Mouse (Mus musculus) Muller cell, postnatal 12 days (primary cell): ENCODE data around the gene Lefty1.
"Not testable (repeated sequence)": the region's sequence is repeated elsewhere in the genome, so short reads cannot be mapped to it uniquely, and the experiment has no call there.

ENCODE experiments used
- DNase-seq: peaks from one replicate; pipeline ENCODE4 v3.0.0-alpha.2; 2015; ENCODE audit errors: inconsistent ontology term

Lefty1 gene

GRCm38 (mm10) chr1:180922273-180923048 lies 12.4 kb upstream of the Lefty1 start:
- DNase-seq = no peak

- DNase-seq = no peak
Observed at GRCm38 (mm10) chr1:180924737-180925136, 10.1 kb upstream of the Lefty1 start.

DNA sequence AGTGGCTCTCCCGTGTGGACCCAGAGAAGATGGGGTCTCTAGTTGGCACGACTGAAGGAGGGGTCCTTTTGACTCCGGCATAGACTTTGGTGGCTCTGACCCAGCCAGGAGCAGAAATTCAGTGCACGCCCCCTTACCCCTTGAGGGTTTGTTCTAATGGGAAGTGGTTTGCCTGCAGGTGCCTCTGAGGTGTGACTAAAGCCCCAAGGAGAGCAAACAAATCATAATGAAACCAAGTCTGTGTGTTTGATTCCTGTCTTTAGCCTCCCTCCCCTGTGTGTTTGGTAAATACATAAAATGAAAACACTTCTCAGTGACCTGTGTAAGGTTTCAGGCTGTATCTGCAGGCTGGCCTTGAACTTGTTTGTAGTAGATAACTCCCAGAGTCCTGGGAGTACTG lies 8.5 kb upstream of the Lefty1 start:
- no peak for DNase-seq

- DNase-seq = no peak
Observed at GRCm38 (mm10) chr1:180929599-180929998, 5.2 kb upstream of the Lefty1 start.

DNA sequence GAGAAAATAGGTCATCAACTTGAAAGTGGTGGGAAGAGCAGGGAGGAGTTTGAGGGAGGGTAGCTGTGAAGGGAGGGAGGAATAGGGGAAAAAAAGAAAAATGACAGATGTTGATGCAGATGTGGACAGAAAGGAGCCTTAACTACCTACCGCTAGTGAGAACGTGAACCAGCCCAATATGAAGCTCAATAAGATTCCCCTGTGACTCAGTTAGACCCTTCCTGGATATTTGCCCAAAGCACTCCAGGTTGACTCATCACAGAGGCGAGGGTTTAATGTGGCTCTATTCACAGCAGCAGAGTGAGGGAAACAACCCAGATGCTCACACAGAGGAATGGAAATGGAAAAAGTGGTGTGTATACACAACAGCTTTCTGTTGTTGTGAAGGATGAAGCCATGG lies 3.7 kb upstream of the Lefty1 start:
- DNase-seq = peak; percentile 76

DNA sequence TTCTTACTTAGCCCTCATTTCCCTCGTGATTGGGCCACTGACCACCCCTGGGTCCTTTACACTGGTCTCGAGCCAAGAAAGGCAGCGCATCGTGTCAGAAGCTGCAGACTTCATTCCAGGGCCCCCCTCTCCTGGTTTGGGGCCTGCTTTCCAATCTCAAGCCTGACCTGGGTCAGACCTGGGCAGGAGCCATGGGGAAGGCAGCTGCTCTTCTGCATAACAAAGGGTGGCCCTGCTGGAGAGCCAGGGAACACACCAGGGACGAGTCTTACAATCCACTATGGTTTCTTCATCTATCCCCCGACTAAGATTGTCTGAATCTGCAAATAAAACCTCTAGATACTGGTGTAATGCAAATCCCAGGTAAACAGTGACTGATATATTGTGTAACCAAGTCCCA lies 1.2 kb upstream of the Lefty1 start:
- no peak for DNase-seq

DNA sequence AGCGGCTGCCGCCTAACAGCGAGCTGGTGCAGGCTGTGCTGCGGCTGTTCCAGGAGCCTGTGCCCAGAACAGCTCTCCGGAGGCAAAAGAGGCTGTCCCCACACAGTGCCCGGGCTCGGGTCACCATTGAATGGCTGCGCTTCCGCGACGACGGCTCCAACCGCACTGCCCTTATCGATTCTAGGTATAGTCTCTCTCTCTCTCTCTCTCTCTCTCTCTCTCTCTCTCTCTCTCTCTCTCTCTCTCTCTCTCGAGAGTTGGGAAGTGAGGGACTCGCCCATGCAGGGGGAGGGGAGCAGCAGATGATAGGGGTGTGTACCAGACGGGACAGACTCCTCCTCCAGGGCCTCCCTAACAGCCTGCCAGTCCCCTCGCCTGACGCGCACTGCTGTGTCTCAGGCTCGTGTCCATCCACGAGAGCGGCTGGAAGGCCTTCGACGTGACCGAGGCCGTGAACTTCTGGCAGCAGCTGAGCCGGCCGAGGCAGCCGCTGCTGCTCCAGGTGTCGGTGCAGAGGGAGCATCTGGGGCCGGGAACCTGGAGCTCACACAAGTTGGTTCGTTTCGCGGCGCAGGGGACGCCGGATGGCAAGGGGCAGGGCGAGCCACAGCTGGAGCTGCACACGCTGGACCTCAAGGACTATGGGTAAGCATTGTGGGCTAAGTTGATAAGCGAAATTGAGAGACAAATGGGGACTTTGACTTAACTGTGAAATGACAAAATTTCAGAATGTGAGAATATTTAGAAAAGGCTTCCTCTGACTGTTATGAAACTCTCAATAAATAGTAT lies 2.0 kb downstream of the Lefty1 start:
- peak; percentile 80 for DNase-seq

DNA sequence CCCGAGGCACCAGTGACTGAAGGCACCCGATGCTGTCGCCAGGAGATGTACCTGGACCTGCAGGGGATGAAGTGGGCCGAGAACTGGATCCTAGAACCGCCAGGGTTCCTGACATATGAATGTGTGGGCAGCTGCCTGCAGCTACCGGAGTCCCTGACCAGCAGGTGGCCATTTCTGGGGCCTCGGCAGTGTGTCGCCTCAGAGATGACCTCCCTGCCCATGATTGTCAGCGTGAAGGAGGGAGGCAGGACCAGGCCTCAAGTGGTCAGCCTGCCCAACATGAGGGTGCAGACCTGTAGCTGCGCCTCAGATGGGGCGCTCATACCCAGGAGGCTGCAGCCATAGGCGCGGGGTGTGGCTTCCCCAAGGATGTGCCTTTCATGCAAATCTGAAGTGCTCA lies 2.8 kb downstream of the Lefty1 start:
- not testable (repeated sequence) for DNase-seq

GRCm38 (mm10) chr1:180938781-180939180 lies 4.0 kb downstream of the Lefty1 start:
- not testable (repeated sequence) for DNase-seq

- DNase-seq = no peak
Observed at GRCm38 (mm10) chr1:180940776-180941460, 6.1 kb downstream of the Lefty1 start.

DNA sequence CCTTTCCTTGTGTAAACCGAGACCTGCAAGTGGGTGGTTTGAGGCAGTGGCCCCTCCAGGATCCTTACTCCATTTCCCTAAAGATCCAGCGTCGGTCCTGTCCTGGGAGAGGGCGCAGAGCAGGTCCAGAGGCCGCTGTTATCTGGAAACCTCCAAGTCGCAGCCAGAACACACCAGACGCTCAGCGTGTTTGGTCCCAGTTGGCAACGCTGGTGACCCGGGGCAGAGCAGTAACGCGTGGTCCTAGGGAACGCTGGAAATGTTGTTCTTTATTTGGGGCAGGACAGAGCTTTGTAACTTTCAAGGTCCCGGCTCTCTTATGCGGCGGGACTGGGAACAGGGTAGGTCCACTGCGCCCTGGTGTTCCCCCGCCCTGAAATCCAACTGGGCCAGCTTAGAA lies 6.9 kb downstream of the Lefty1 start:
- DNase-seq = no peak

- DNase-seq = peak; percentile 89
Observed at GRCm38 (mm10) chr1:180942166-180943031, 7.6 kb downstream of the Lefty1 start, which contains the start of gene Tmem63a. Gene Tmem63a (plus strand): TSS chr1:180942344.

GRCm38 (mm10) chr1:180943032-180943644 lies 8.3 kb downstream of the Lefty1 start:
- DNase-seq = peak; percentile 20

GRCm38 (mm10) chr1:180943896-180944295 lies 9.1 kb downstream of the Lefty1 start:
- peak; percentile 32 for DNase-seq

DNA sequence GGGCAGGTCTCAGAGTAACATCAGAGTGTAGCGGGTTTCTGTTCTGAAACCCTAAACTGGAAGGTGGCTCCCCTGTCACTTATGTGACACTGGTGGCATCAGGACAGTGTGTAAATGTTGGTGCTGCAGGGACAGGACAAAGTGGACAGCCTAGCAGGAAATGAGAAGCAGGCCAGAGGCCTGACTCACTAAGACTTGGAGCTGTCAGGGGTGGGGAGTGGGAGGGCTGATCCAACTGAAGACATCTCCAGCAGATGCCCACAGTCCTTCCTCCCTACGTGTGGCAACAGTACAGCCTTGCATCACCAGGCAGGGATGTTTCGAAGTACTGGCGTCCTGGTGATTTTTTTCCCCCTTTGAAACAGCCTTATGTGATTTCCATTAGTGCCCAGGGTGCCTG lies 9.7 kb downstream of the Lefty1 start:
- peak; percentile 58 for DNase-seq

GRCm38 (mm10) chr1:180945001-180945980 lies 10.5 kb downstream of the Lefty1 start:
- DNase-seq = peak; percentile 79

GRCm38 (mm10) chr1:180946448-180946847 lies 11.6 kb downstream of the Lefty1 start:
- no peak for DNase-seq

GRCm38 (mm10) chr1:180952085-180952746 lies 17.4 kb downstream of the Lefty1 start:
- no peak for DNase-seq

GRCm38 (mm10) chr1:180952808-180953207 lies 18.0 kb downstream of the Lefty1 start:
- DNase-seq = no peak
